Mouse (Mus musculus): Measurements from ENCODE around the gene Lyl1. TPM values are rescaled to one million over a fixed set of nuclear protein-coding genes. Genes with fewer than 3 reads are reported as not detected.

The Lyl1 gene
- polyA plus RNA-seq, 1 experiment from 2014 or later, result 2.1 TPM

DNA sequence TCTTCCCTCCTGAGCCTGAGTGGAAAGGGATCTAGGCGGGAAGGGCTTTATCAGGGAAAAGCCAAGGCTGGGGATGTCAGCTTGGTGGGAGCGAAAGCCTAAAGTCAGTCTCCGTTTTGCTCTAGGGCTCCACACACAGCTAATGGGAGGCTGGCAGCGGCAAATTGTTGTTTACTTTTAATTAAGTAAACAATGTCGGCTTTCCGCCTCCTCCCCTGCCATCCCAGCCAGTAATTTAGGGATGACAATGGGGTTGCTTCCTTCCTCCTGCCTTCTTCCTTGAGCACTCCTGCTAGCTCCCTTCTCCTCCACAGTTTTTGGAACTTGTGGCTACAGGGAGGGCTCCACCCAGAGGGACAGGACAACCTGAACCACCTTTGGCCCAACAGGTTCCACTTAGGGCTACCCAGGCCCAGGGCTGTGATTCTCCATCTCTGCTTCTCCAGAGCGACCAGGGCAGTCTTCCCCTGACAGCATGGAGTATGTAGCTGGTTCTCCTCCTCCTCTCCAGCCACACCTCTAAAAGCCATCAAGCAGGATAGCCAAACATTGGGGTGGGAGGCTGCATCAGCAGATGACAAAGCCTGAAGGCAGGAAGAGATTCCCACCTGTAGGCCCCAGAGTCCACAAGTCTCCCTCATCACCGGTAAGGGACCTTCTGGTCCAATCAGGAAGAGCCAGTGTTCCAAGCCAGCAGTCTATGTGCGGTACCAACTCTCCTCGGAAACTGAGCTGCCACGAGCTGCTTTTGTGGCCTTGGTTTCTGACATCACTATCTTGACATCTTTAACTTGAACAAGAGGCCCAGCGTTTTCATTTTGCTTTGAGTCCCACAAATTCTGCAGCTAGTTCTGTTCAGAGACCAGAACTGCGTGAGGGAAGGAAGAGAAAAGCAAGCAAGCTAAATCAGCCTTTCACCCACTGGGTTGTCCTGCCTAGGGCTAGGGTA is 39.9 kb downstream of the Lyl1 start:
- peaks cover 98% of the 10 kb centered on the region for H3K4me1 ChIP-seq
- peak overlapping the region; percentile 82 for H3K27ac ChIP-seq (replicated peaks)
- no peaks in the 10 kb centered on the region for H3K27me3 ChIP-seq
- H3K4me2 ChIP-seq (replicated peaks), result no peak overlapping the region
- ATAC-seq (replicated peaks), result no peak
- no peak overlapping the region for H3K4me3 ChIP-seq
- H3K9ac ChIP-seq (replicated peaks), result 0 out of 2 replicates have a peak overlapping the region, but pooled peaks have one; percentile 35
- H3K36me3 ChIP-seq, result no peaks in the 10 kb centered on the region
- WGBS, result 32% methylated on average over 13 of the region's 13 CpGs
- H3K9me3 ChIP-seq, result no peaks in the 10 kb centered on the region

DNA sequence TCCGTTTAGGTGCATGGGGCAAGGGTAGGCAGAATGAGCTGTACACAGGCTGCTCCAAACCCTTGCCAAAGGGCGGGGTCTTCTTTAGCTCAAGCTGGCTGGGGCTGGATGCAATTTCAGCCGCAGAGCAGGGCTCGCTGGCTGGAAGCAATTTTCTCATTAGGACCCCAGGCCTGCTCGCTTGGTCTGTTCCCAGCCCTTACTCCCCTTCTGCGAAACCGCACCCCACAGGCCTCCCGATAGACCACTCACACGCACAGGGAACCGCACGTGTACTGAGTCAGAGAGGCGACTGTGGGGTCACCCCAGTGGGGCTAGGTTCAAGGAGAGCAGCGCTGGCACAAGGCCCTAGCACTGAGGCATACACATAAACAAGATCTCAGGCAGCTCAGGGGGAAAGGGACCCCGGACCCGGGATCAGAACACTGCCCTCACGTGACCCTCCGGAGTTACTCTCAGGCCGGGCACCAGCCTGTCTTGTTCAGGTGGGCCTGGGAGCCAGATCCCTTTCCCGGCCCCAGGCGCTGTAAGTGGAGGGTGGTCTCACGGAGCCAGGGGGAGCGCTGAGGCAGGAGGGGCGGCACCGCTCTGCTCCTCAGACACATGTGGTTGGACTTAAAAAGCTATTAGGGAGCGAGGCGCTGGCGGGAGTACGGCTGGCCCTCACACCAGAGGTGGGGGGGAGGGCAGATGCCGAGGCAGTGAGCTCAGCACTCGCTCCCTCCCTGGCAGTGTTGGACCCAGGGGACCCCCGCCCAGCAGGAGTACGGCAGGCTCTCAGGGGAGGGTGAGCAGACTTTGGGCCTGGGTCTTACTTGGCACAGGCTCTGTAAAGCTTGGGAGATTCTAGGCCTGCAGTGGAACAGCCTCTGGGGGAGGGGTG is 41.2 kb downstream of the Lyl1 start:
- ATAC-seq (replicated peaks), result peak; percentile 44
- H3K4me1 ChIP-seq, result peaks cover 98% of the 10 kb centered on the region
- peak overlapping the region; percentile 82 for H3K27ac ChIP-seq (replicated peaks)
- no peaks in the 10 kb centered on the region for H3K27me3 ChIP-seq
- H3K9me3 ChIP-seq, result no peaks in the 10 kb centered on the region
- peak overlapping the region; percentile 35; the same call in 1 of the 2 replicates for H3K9ac ChIP-seq (replicated peaks)
- no peaks in the 10 kb centered on the region for H3K36me3 ChIP-seq
- 4% methylated on average over 32 of the region's 32 CpGs for WGBS
- H3K4me2 ChIP-seq (replicated peaks), result peak overlapping the region; percentile 34
- H3K4me3 ChIP-seq, result peak overlapping the region; percentile 9; the same call in 1 of the 2 replicates

DNA sequence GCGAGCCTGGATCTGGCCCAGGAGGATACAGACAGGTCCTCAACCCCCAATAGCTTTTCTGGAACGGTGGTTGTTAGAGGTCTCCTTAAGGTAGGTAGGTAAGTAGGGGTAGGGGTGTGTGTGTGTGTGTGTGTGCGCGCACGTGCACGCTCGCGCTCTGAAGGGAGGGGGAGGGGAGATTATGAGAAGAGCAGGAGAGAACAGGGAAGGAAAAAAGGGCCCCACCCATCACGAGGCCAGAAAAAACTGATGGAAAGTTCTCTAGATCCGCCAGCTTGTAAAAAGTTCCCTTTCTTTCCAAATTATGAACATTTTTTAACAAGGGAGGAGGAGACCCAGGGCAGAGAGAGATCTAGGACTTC is 41.8 kb downstream of the Lyl1 start:
- peak overlapping the region; percentile 34 for H3K4me2 ChIP-seq (replicated peaks)
- H3K4me3 ChIP-seq, result no peak overlapping the region
- H3K4me1 ChIP-seq, result peaks cover 97% of the 10 kb centered on the region
- H3K9me3 ChIP-seq, result no peaks in the 10 kb centered on the region
- H3K27ac ChIP-seq (replicated peaks), result peak overlapping the region; percentile 82
- H3K36me3 ChIP-seq, result no peaks in the 10 kb centered on the region
- ATAC-seq (replicated peaks), result no peak
- 8% methylated on average over 10 of the region's 10 CpGs for WGBS
- peak overlapping the region; percentile 35; the same call in 1 of the 2 replicates for H3K9ac ChIP-seq (replicated peaks)
- H3K27me3 ChIP-seq, result no peaks in the 10 kb centered on the region

DNA sequence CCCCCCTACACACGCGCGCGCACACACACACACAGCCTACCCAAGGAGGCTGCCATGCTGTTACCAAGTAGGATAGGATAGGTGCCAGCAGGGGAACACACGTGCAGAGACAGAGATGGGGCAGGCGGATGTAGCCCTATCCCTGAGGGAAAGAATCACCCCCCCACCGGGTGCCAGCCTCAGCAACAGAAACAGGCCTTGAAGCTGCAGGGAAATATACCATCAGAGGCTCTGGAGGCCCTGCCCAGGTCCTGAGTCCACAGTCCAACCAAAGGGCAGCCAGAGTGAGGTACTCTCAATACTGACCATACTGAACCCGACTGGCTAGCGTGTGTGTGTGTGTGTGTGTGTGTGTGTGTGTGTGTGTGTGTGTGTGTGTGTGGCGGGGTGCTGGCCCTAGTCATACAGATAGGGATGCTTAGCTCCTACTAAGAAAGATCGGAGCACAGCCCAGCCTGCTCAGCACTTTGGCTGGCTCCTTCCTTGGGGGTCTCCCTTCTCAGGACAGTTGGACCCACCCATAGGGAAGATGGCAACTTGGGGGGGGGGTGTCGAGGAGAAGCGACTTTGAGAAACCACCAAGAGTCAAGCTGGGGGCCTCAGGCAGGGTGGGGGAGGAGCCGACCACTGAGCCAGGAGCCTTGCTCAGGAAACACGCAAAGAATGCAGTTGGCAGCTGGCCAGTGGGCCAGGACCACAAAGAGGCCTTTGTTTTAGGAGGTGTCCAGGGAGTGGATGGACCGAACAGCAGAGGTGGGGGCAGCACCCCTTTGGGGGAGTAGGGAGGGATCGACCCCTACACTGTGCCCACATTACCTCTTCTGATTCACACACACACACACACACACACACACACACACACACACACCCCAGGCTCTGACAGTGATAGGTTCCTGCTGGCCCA is 42.5 kb downstream of the Lyl1 start:
- peak overlapping the region; percentile 4; the same call in 1 of the 2 replicates for H3K9ac ChIP-seq (replicated peaks)
- WGBS, result 4% methylated on average over 16 of the region's 17 CpGs
- no peak overlapping the region for H3K4me3 ChIP-seq
- peak overlapping the region; percentile 82 for H3K27ac ChIP-seq (replicated peaks)
- no peaks in the 10 kb centered on the region for H3K36me3 ChIP-seq
- H3K9me3 ChIP-seq, result no peaks in the 10 kb centered on the region
- H3K27me3 ChIP-seq, result no peaks in the 10 kb centered on the region
- peak overlapping the region; percentile 34 for H3K4me2 ChIP-seq (replicated peaks)
- ATAC-seq (replicated peaks), result peak; percentile 55
- peaks cover 92% of the 10 kb centered on the region for H3K4me1 ChIP-seq

DNA sequence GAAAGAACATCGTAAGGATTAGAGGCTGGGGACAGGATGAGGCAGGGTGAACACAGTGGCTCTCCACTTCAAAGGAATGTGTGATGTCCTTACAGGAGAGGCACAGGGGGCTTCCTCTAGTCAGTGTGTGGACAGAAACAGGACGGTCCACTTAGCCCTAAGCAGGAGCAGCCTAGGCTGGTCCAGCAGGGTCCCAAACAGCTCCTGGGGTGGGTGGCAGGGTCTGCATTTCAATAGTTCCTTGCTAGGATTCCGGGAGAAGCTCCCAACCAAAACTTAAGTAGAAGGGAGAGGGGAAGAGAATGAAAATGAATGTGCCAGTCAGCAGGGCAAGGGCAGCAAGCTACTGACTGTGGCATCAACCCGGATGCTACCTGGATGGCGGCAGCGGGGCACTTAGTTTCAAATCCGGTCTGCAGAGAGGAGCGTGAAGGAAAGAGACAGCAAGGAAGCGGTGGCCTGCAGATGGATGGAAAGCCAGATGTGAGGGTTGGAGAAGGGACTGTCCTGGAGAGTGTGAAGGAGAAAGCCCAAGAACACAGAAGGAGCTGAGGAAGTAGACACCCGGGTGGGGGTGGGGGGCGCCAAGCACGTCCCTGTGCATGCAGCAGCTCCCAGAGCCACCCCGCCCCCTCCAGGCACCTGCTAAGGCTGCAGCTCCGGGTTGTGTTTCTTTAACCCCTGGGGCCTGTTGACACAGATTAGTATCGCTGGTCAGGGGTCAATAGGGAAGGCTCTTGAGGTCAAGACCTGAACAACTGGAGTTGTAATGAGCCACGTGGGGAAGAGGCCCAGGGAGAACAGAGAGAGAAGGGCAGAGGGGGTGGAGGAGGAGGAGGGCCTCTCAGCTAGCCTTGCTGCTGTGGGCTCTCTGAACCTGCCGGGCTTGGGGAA is 44.0 kb downstream of the Lyl1 start:
- Histone ChIP-seq H3K4me2 (replicated peaks) (peak overlapping the region; percentile 17), H3K4me1 (peaks cover 90% of the 10 kb centered on the region), H3K27ac (replicated peaks) (peak overlapping the region; percentile 82), H3K9ac (replicated peaks) (peak overlapping the region; percentile 4), H3K9me3 (no peaks in the 10 kb centered on the region), H3K36me3 (no peaks in the 10 kb centered on the region), H3K27me3 (no peaks in the 10 kb centered on the region), H3K4me3 (no peak overlapping the region)
- ATAC-seq (replicated peaks), result no peak
- 8% methylated on average over 17 of the region's 17 CpGs for WGBS

DNA sequence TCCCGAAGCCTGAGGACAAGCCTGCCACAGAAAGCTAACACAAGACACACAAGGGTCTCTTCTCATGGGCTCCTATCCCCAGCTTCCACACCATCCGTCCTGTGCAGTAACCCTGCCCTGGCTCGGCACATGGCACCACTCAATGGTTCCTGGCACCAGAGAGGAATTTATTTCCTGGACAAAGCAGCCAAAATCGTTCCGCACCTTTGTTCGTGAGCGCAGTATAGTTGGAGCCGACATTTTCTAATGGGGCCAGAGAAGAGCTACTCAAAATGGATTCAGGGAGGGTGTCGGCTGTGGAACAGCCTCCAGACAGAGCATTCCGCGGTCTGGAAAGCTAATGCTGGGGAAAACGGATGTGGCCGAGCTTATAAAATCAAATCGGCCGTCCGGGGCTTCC is 48.3 kb downstream of the Lyl1 start:
- no peaks in the 10 kb centered on the region for H3K27me3 ChIP-seq
- peak overlapping the region; percentile 78 for H3K27ac ChIP-seq (replicated peaks)
- H3K9me3 ChIP-seq, result no peaks in the 10 kb centered on the region
- H3K9ac ChIP-seq (replicated peaks), result peak overlapping the region; percentile 26; the same call in 1 of the 2 replicates
- 39% methylated on average over 16 of the region's 16 CpGs for WGBS
- no peak overlapping the region for H3K4me3 ChIP-seq
- H3K36me3 ChIP-seq, result no peaks in the 10 kb centered on the region
- peak overlapping the region; percentile 29 for H3K4me2 ChIP-seq (replicated peaks)
- H3K4me1 ChIP-seq, result peaks cover 85% of the 10 kb centered on the region
- no peak for ATAC-seq (replicated peaks)

DNA sequence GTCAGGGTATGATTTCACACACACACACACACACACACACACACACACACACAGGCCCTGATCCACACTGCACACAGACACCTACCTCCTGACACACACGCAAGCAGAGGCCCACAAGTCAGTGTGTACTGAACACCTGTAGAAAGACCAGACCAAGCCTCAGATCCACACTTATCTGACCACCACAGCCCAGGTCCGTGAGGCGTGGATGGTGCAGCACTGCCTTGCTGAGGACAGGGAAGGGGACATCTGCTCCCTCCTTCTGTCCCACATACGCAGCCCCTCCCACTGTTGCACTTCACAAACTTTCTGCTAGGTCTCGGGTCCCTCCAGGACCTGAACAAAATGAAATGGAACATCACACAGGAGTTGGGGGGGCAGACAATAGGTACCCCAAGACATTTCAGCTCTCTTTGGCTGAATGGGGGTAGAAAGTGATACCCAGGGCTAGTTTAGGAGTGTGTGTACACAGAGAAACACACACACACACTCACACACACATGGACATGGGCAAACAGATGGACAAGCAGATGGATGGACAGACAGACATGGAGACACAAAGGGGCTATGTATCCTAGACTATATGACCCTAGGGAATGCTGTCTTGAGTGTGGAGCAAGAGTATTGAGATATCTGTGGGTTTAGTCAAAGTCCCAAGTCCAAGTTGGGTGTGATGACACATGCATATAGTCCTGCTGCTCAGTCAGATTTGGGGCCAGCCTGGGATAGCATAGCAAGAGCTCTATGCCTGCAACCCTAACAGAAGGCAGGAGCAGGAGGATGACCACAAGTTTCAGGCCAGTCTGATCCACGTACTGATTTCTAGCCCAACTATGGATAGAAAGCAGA is 51.7 kb downstream of the Lyl1 start:
- Histone ChIP-seq H3K27ac (replicated peaks) (peak overlapping the region; percentile 78), H3K27me3 (no peaks in the 10 kb centered on the region), H3K4me3 (no peak overlapping the region), H3K4me2 (replicated peaks) (no peak overlapping the region), H3K36me3 (peaks cover 12% of the 10 kb centered on the region; the same call in 1 of the 2 replicates), H3K9me3 (no peaks in the 10 kb centered on the region), H3K4me1 (peaks cover 77% of the 10 kb centered on the region), H3K9ac (replicated peaks) (no peak overlapping the region)
- ATAC-seq (replicated peaks), result 0 out of 2 replicates have a peak, but pooled peaks have one; percentile 6
- WGBS, result 76% methylated on average over 6 of the region's 6 CpGs

Other genes with a start within 250 kb of the Lyl1 start
- gene Ier2, start 38.6 kb upstream of the Lyl1 start, polyA plus RNA-seq (2015; fragmentation: Nextera tagmentation; extraction: Ambion mirVana), result 26.0 and 33.4 TPM in 2 replicates
- gene Trmt1, start 15.2 kb upstream of the Lyl1 start, polyA plus RNA-seq (2015; fragmentation: Nextera tagmentation; extraction: Ambion mirVana), result 62.4 and 64.0 TPM in 2 replicates
- gene Nacc1, start 13.6 kb upstream of the Lyl1 start, polyA plus RNA-seq (2015; fragmentation: Nextera tagmentation; extraction: Ambion mirVana), result 15.5 and 16.4 TPM in 2 replicates
- 2.7 TPM in 2 replicates for gene G430095P16Rik, start 21.6 kb downstream of the Lyl1 start, polyA plus RNA-seq (2015; fragmentation: Nextera tagmentation; extraction: Ambion mirVana)
- 413 and 445 TPM in 2 replicates for gene Nfix, start 98.9 kb downstream of the Lyl1 start, polyA plus RNA-seq (2015; fragmentation: Nextera tagmentation; extraction: Ambion mirVana)
- 8.1 and 8.9 TPM in 2 replicates for gene Dand5, start 121.4 kb downstream of the Lyl1 start, polyA plus RNA-seq (2015; fragmentation: Nextera tagmentation; extraction: Ambion mirVana)
- gene Gadd45gip1, start 130.1 kb downstream of the Lyl1 start, polyA plus RNA-seq (2015; fragmentation: Nextera tagmentation; extraction: Ambion mirVana), result 36.3 and 39.9 TPM in 2 replicates
- 82.1 and 85.1 TPM in 2 replicates for gene Rad23a, start 139.2 kb downstream of the Lyl1 start, polyA plus RNA-seq (2015; fragmentation: Nextera tagmentation; extraction: Ambion mirVana)
- 559 and 575 TPM in 2 replicates for gene Calr, start 145.5 kb downstream of the Lyl1 start, polyA plus RNA-seq (2015; fragmentation: Nextera tagmentation; extraction: Ambion mirVana)
- gene Farsa, start 155.5 kb downstream of the Lyl1 start, polyA plus RNA-seq (2015; fragmentation: Nextera tagmentation; extraction: Ambion mirVana), result 122 and 127 TPM in 2 replicates
- 55.0 and 64.4 TPM in 2 replicates for gene Syce2, start 170.7 kb downstream of the Lyl1 start, polyA plus RNA-seq (2015; fragmentation: Nextera tagmentation; extraction: Ambion mirVana)
- gene Gcdh, start 192.5 kb downstream of the Lyl1 start, polyA plus RNA-seq (2015; fragmentation: Nextera tagmentation; extraction: Ambion mirVana), result 36.2 and 37.4 TPM in 2 replicates
- gene Klf1, start 200.5 kb downstream of the Lyl1 start, polyA plus RNA-seq (2015; fragmentation: Nextera tagmentation; extraction: Ambion mirVana), result 0.75 and 0.87 TPM in 2 replicates
- gene Dnase2a, start 207.1 kb downstream of the Lyl1 start, polyA plus RNA-seq (2015; fragmentation: Nextera tagmentation; extraction: Ambion mirVana), result 5.6 TPM in 2 replicates
- 48.3 and 52.5 TPM in 2 replicates for gene Mast1, start 235.9 kb downstream of the Lyl1 start, polyA plus RNA-seq (2015; fragmentation: Nextera tagmentation; extraction: Ambion mirVana)
- gene Rtbdn, start 245.5 kb downstream of the Lyl1 start, polyA plus RNA-seq (2015; fragmentation: Nextera tagmentation; extraction: Ambion mirVana), result 2.0 and 2.3 TPM in 2 replicates